Mouse (Mus musculus) urinary bladder, adult 2 months (tissue): ENCODE results near the gene Gpr18. TPM values are rescaled to one million over a fixed set of nuclear protein-coding genes. Genes with fewer than 3 reads are reported as not detected.
"Not testable (repeated sequence)": the region's sequence is repeated elsewhere in the genome, so short reads cannot be mapped to it uniquely, and the experiment has no call there.

Experiments used
- DNase-seq: peaks from one replicate; pipeline ENCODE4 v3.0.0; 2022; ENCODE audit warnings: low spot score
- polyA plus RNA-seq: library from polyadenylated mRNA; depleted of rRNA; stranded (reverse); fragments of >200 nt; gene quantifications from 2 replicates; pipeline ENCODE4 v1.2.3, GENCODE M21; 2012; rRNA removed

The Gpr18 gene
- polyA plus RNA-seq, 1 experiment = 0.40 TPM

GRCm38 (mm10) chr14:121884150-121884797 is 31.3 kb downstream of the Gpr18 start:
- DNase-seq = no peak

GRCm38 (mm10) chr14:121881211-121881610 is 34.4 kb downstream of the Gpr18 start:
- no peak for DNase-seq

GRCm38 (mm10) chr14:121879266-121879840 is 36.2 kb downstream of the Gpr18 start:
- DNase-seq = no peak

- no peak for DNase-seq
Measured at GRCm38 (mm10) chr14:121878859-121879206, 36.7 kb downstream of the Gpr18 start.

- DNase-seq = peak; percentile 97
Measured at GRCm38 (mm10) chr14:121878176-121878858, 37.3 kb downstream of the Gpr18 start, which contains the start of gene Ubac2. Ubac2 (plus strand) TSS chr14:121878620.

GRCm38 (mm10) chr14:121877640-121878039 is 37.9 kb downstream of the Gpr18 start:
- no peak for DNase-seq

- no peak for DNase-seq
Measured at GRCm38 (mm10) chr14:121876860-121877259, 38.7 kb downstream of the Gpr18 start.

GRCm38 (mm10) chr14:121876190-121876589 is 39.4 kb downstream of the Gpr18 start:
- not testable (repeated sequence) for DNase-seq

- no peak for DNase-seq
Measured at GRCm38 (mm10) chr14:121873646-121874045, 41.9 kb downstream of the Gpr18 start.

- no peak for DNase-seq
Measured at GRCm38 (mm10) chr14:121873172-121873571, 42.4 kb downstream of the Gpr18 start.

GRCm38 (mm10) chr14:121872760-121873159 is 42.8 kb downstream of the Gpr18 start:
- DNase-seq = no peak

- no peak for DNase-seq
Measured at GRCm38 (mm10) chr14:121869111-121869510, 46.5 kb downstream of the Gpr18 start.

GRCm38 (mm10) chr14:121866574-121866973 is 49.0 kb downstream of the Gpr18 start:
- DNase-seq = no peak

- not testable (repeated sequence) for DNase-seq
Measured at GRCm38 (mm10) chr14:121865162-121865561, 50.4 kb downstream of the Gpr18 start.

Other genes with a start within 250 kb of the Gpr18 start
- gene Dock9, start 117.9 kb downstream of the Gpr18 start, polyA plus RNA-seq = 48.7 and 54.2 TPM in 2 replicates
- 32.3 and 33.1 TPM in 2 replicates for gene Ubac2, start 37.2 kb downstream of the Gpr18 start, polyA plus RNA-seq
- gene Gpr183, start 49.4 kb upstream of the Gpr18 start, polyA plus RNA-seq = 2.4 and 3.2 TPM in 2 replicates
- 0.07 TPM in 1 of 2 replicates, not detected in the other for gene Timm8a2, start 118.9 kb upstream of the Gpr18 start, polyA plus RNA-seq
- 109 and 116 TPM in 2 replicates for gene Tm9sf2, start 191.3 kb upstream of the Gpr18 start, polyA plus RNA-seq